Mouse (Mus musculus) kidney, adult 2 months (tissue): Measurements from ENCODE around the gene Olfr741.

Source experiments
- CTCF ChIP-seq: fragments of 200-500 bp; conservative IDR thresholded peaks from 2 replicates; pipeline ENCODE4 v1.5.1; 2011; ENCODE audit warnings: low read depth, mild to moderate bottlenecking, control low read depth, low read length, moderate library complexity, mixed read lengths; ENCODE audit not compliant: insufficient read depth, insufficient read length
- POLR2A ChIP-seq: fragments of 200-500 bp; IDR thresholded peaks from one replicate; pipeline ENCODE4 v1.6.1; 2011; ENCODE audit warnings: low read depth, low read length, control low read depth

- TF ChIP-seq CTCF, result no peak
- TF ChIP-seq POLR2A, result no peak
Observed at GRCm38 (mm10) chr14:50445245-50445644, 27.3 kb upstream of the Olfr741 start, which contains the start of gene Olfr740.
